Mouse (Mus musculus) thymus, adult 2 months (tissue): ENCODE measurements around the gene Fzd7.

Experiments used
- CTCF ChIP-seq: fragments of 200-500 bp; IDR thresholded peaks from 2 replicates; pipeline ENCODE4 v1.5.1; 2012; ENCODE audit warnings: mild to moderate bottlenecking, control low read depth, low read length, moderate library complexity, borderline replicate concordance; ENCODE audit not compliant: control insufficient read depth, poor library complexity, insufficient read depth; ENCODE audit errors: extremely low read depth
- POLR2A ChIP-seq: fragments of 200-500 bp; IDR thresholded peaks from 2 replicates; pipeline ENCODE4 v1.6.1; 2012; ENCODE audit warnings: mild to moderate bottlenecking, low read length, control low read depth, moderate library complexity; ENCODE audit not compliant: control insufficient read depth, poor library complexity, insufficient read depth; ENCODE audit errors: extremely low read depth

- TF ChIP-seq CTCF (no peak), POLR2A (no peak)
These were observed 3.6 kb downstream of the Fzd7 start for GRCm38 (mm10) chr1:59485803-59486202.
